Mouse (Mus musculus) kidney, adult 2 months (tissue): Measurements from ENCODE around the gene B3gnt4. TPM values are rescaled to one million over a fixed set of nuclear protein-coding genes. Genes with fewer than 3 reads are reported as not detected.
A peak's percentile ranks its signal among the peaks of the same experiment; 100 is the strongest.

ENCODE experiments used
- DNase-seq: peaks from one replicate; pipeline ENCODE4 v3.0.0; 2021
- H3K27ac ChIP-seq: fragments of 200-500 bp; 2 replicates; pipeline ENCODE4 v1.5.1; 2012; ENCODE audit warnings: low read depth, low read length, control low read depth, inconsistent platforms; ENCODE audit not compliant: insufficient read depth
- H3K27me3 ChIP-seq: fragments of 200-500 bp; replicated peaks from 2 replicates; pipeline ENCODE4 v1.6.1; 2012; ENCODE audit warnings: mild to moderate bottlenecking, moderate library complexity, low read length, inconsistent platforms; ENCODE audit not compliant: control insufficient read depth, insufficient read depth
- H3K36me3 ChIP-seq: fragments of 200-500 bp; 2 replicates; pipeline ENCODE4 v1.6.1; 2012; ENCODE audit warnings: mild to moderate bottlenecking, moderate library complexity, low read length, inconsistent platforms; ENCODE audit not compliant: control insufficient read depth, insufficient read depth
- H3K4me1 ChIP-seq: fragments of 200-500 bp; 2 replicates; pipeline ENCODE4 v1.6.1; 2011; ENCODE audit warnings: low read length; ENCODE audit not compliant: control insufficient read depth, insufficient read depth
- H3K4me3 ChIP-seq: fragments of 200-500 bp; 2 replicates; pipeline ENCODE4 v1.5.1; 2011; ENCODE audit warnings: mild to moderate bottlenecking, low read depth, low read length, control low read depth; ENCODE audit not compliant: insufficient read depth
- CTCF ChIP-seq: fragments of 200-500 bp; conservative IDR thresholded peaks from 2 replicates; pipeline ENCODE4 v1.5.1; 2011; ENCODE audit warnings: low read depth, mild to moderate bottlenecking, control low read depth, low read length, moderate library complexity, mixed read lengths; ENCODE audit not compliant: insufficient read depth, insufficient read length
- POLR2A ChIP-seq: fragments of 200-500 bp; IDR thresholded peaks from one replicate; pipeline ENCODE4 v1.6.1; 2011; ENCODE audit warnings: low read depth, low read length, control low read depth
- WGBS: fragments of 180-500 bp; shearing (Covaris S2); methylation state at CpG from one replicate; pipeline ENCODE4 v1.1.7; 2018; 5-methylcytosine and 5-hydroxymethylcytosine counted together
- polyA plus RNA-seq: library from polyadenylated mRNA; depleted of rRNA; stranded (reverse); fragments of >200 nt; gene quantifications from 2 replicates; pipeline ENCODE4 v1.2.3, GENCODE M21; 2012; rRNA removed

B3gnt4 gene
- polyA plus RNA-seq, 1 experiment = not detected

GRCm38 (mm10) chr5:123528641-123529040 is 18.4 kb downstream of the B3gnt4 start:
- 74% methylated on average over 7 of the region's 7 CpGs for WGBS
- no peak for DNase-seq
- Histone ChIP-seq H3K27ac (no peak overlapping the region), H3K4me1 (no peaks in the 10 kb centered on the region), H3K36me3 (no peaks in the 10 kb centered on the region; the same call in 1 of the 2 replicates), H3K27me3 (no peaks in the 10 kb centered on the region), H3K4me3 (no peak overlapping the region)
- no peak for TF ChIP-seq CTCF
- TF ChIP-seq POLR2A = no peak

GRCm38 (mm10) chr5:123530056-123530455 is 19.8 kb downstream of the B3gnt4 start:
- Histone ChIP-seq H3K36me3 (no peaks in the 10 kb centered on the region; the same call in 1 of the 2 replicates), H3K4me1 (no peaks in the 10 kb centered on the region), H3K27ac (no peak overlapping the region), H3K4me3 (no peak overlapping the region), H3K27me3 (no peaks in the 10 kb centered on the region)
- 89% methylated on average over 8 of the region's 8 CpGs for WGBS
- no peak for TF ChIP-seq CTCF
- no peak for TF ChIP-seq POLR2A
- DNase-seq = no peak

GRCm38 (mm10) chr5:123533801-123534200 is 23.5 kb downstream of the B3gnt4 start:
- whole genome bisulfite sequencing = 91% methylated on average over 10 of the region's 10 CpGs
- Histone ChIP-seq H3K4me1 (no peaks in the 10 kb centered on the region), H3K27me3 (no peaks in the 10 kb centered on the region), H3K36me3 (no peaks in the 10 kb centered on the region; the same call in none of the 2 replicates), H3K27ac (no peak overlapping the region), H3K4me3 (no peak overlapping the region)
- DNase-seq = no peak
- no peak for TF ChIP-seq CTCF
- no peak for TF ChIP-seq POLR2A

GRCm38 (mm10) chr5:123555693-123556092 is 45.4 kb downstream of the B3gnt4 start:
- H3K4me3 ChIP-seq = no peak overlapping the region
- H3K4me1 ChIP-seq = no peaks in the 10 kb centered on the region
- DNase-seq = no peak
- WGBS = 94% methylated on average over 7 of the region's 7 CpGs
- no peak overlapping the region for H3K27ac ChIP-seq
- peaks cover 3% of the 10 kb centered on the region; the same call in 1 of the 2 replicates for H3K36me3 ChIP-seq
- TF ChIP-seq POLR2A (no peak), CTCF (no peak)
- no peaks in the 10 kb centered on the region for H3K27me3 ChIP-seq

GRCm38 (mm10) chr5:123556451-123556850 is 46.2 kb downstream of the B3gnt4 start:
- DNase-seq = peak; percentile 90
- H3K4me1 ChIP-seq = no peaks in the 10 kb centered on the region
- H3K36me3 ChIP-seq = peaks cover 4% of the 10 kb centered on the region; the same call in 1 of the 2 replicates
- H3K4me3 ChIP-seq = no peak overlapping the region
- H3K27ac ChIP-seq = no peak overlapping the region
- WGBS = 36% methylated on average over 2 of the region's 2 CpGs
- no peaks in the 10 kb centered on the region for H3K27me3 ChIP-seq
- no peak for TF ChIP-seq CTCF

- H3K27me3 ChIP-seq = no peaks in the 10 kb centered on the region
- H3K36me3 ChIP-seq = peaks cover 6% of the 10 kb centered on the region
- no peaks in the 10 kb centered on the region for H3K4me1 ChIP-seq
- DNase-seq = no peak
- H3K4me3 ChIP-seq = no peak overlapping the region
- TF ChIP-seq POLR2A (no peak), CTCF (no peak)
- WGBS = 93% methylated on average over 8 of the region's 8 CpGs
- no peak overlapping the region for H3K27ac ChIP-seq
Observed at GRCm38 (mm10) chr5:123559588-123559987, 49.3 kb downstream of the B3gnt4 start.

- H3K27ac ChIP-seq = no peak overlapping the region
- no peak overlapping the region for H3K4me3 ChIP-seq
- H3K27me3 ChIP-seq = no peaks in the 10 kb centered on the region
- DNase-seq = no peak
- 92% methylated on average over 11 of the region's 11 CpGs for WGBS
- no peaks in the 10 kb centered on the region for H3K4me1 ChIP-seq
- H3K36me3 ChIP-seq = peaks cover 6% of the 10 kb centered on the region
- no peak for TF ChIP-seq CTCF
- no peak for TF ChIP-seq POLR2A
Observed at GRCm38 (mm10) chr5:123561128-123561527, 50.9 kb downstream of the B3gnt4 start.

Other genes with a start within 250 kb of the B3gnt4 start
- 23.4 and 25.4 TPM in 2 replicates for gene Bcl7a, start 166.6 kb upstream of the B3gnt4 start, polyA plus RNA-seq
- gene Mlxip, start 115.7 kb upstream of the B3gnt4 start, polyA plus RNA-seq = 20.4 TPM in 2 replicates
- not detected in 2 replicates for gene Lrrc43, start 21.2 kb upstream of the B3gnt4 start, polyA plus RNA-seq
- gene Il31, start 21.0 kb upstream of the B3gnt4 start, polyA plus RNA-seq = not detected in 2 replicates
- 64.2 and 68.8 TPM in 2 replicates for gene Diablo, start 13.7 kb downstream of the B3gnt4 start, polyA plus RNA-seq
- gene Gm49027, start 15.0 kb downstream of the B3gnt4 start, polyA plus RNA-seq = 2.0 and 2.9 TPM in 2 replicates
- gene Vps33a, start 62.6 kb downstream of the B3gnt4 start, polyA plus RNA-seq = 22.6 and 24.1 TPM in 2 replicates
- 19.0 and 24.4 TPM in 2 replicates for gene Clip1, start 174.2 kb downstream of the B3gnt4 start, polyA plus RNA-seq
- 24.3 and 26.1 TPM in 2 replicates for gene Zcchc8, start 210.6 kb downstream of the B3gnt4 start, polyA plus RNA-seq
- gene Rsrc2, start 239.0 kb downstream of the B3gnt4 start, polyA plus RNA-seq = 9.3 and 13.0 TPM in 2 replicates
- 0.71 and 0.77 TPM in 2 replicates for gene Kntc1, start 239.3 kb downstream of the B3gnt4 start, polyA plus RNA-seq